ENCODE assay signal across 9 mouse cellular contexts in the genomic region with DNA sequence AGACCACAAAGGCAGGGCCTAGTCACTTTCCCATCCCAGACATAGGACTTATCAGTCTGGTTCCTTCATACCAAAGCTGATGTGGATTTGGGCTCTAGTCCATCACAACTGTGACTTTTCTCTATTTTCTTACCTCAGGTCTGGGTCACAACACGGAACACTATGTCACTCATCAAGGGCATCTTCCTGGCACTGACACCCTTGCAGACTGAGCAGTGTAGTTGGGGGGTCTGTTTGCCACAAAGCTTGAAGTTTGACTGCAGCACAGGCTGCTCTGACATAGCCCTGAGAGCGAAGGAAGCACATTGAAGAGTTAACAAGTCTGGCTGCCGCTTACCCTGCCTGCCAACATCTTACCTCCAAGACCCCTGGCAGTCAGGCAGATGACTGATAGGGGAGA. TPM values are rescaled to one million over a fixed set of nuclear protein-coding genes. Genes with fewer than 3 reads are reported as not detected.
DNase-seq lines count a peak whose midpoint lies in the region; ATAC-seq lines count a peak whose summit lies in the region.
"Had no signal": no experiment of that assay in that cellular context is flagged by ENCODE, and none has a peak within 500 bp of the region (broad histone marks: within the 10 kb centered on the region; RNA-seq: fewer than 3 reads in every experiment).

No protein-coding gene starts in this region.

- peak overlapping the region; percentile 97 for H3K4me2 ChIP-seq in limb, embryonic 13.5 days (replicated peaks)
- H3K4me2 ChIP-seq in neural tube, embryonic 15.5 days: peak overlapping the region; percentile 89

- H3K9ac ChIP-seq in limb, embryonic 13.5 days: peak overlapping the region; percentile 35; the same call in 1 of the 2 replicates
- H3K9ac ChIP-seq in neural tube, embryonic 15.5 days (replicated peaks): 0 out of 2 replicates have a peak overlapping the region, but pooled peaks have one; percentile 1

- H3K27me3 ChIP-seq in limb, embryonic 13.5 days: no peaks in the 10 kb centered on the region
- no peaks in the 10 kb centered on the region for H3K27me3 ChIP-seq in neural tube, embryonic 15.5 days (replicated peaks)

- peak overlapping the region; percentile 22 for H3K4me3 ChIP-seq in limb, embryonic 13.5 days
- peak overlapping the region; percentile 2; the same call in 1 of the 2 replicates for H3K4me3 ChIP-seq in neural tube, embryonic 15.5 days (replicated peaks)

- no peak overlapping the region for H3K27ac ChIP-seq in limb, embryonic 13.5 days
- no peak overlapping the region for H3K27ac ChIP-seq in neural tube, embryonic 15.5 days (replicated peaks)

- intact Hi-C loops in heart, postnatal 25 days (cut with DNase I): no loop called here

- peak; percentile 80 for DNase-seq in heart, adult 11 months
- no peak for DNase-seq in heart, postnatal 25 days (ENCODE audit: low spot score)
- peak; percentile 4 for DNase-seq in right cerebral cortex, postnatal 25 days
- DNase-seq in right cerebral cortex, postnatal 36 days (ENCODE audit: low spot score in 2 of 2): no peak
- DNase-seq in ovary, postnatal 10 days (ENCODE audit: low spot score): no peak
- DNase-seq in right cerebral cortex, adult 2 months (ENCODE audit: low spot score in 2 of 2): no peak
- DNase-seq: kidney, adult 8-10 months had no signal

- no peak for ATAC-seq in limb, embryonic 13.5 days (ENCODE audit: low FRiP score, low read depth)
- ATAC-seq in neural tube, embryonic 15.5 days (ENCODE audit: low FRiP score): no peak

- H3K36me3 ChIP-seq in limb, embryonic 13.5 days: peaks cover 66% of the 10 kb centered on the region
- H3K36me3 ChIP-seq in neural tube, embryonic 15.5 days: peaks cover 47% of the 10 kb centered on the region

- 83% methylated on average over 3 of the region's 3 CpGs for WGBS in limb, embryonic 13.5 days
- 79% methylated on average over 3 of the region's 3 CpGs for WGBS in neural tube, embryonic 15.5 days

- peaks cover 57% of the 10 kb centered on the region for H3K4me1 ChIP-seq in limb, embryonic 13.5 days
- peaks cover 59% of the 10 kb centered on the region for H3K4me1 ChIP-seq in neural tube, embryonic 15.5 days

- H3K9me3 ChIP-seq in limb, embryonic 13.5 days: no peaks in the 10 kb centered on the region
- no peaks in the 10 kb centered on the region for H3K9me3 ChIP-seq in neural tube, embryonic 15.5 days (replicated peaks)

RNA-seq across cellular contexts. Expression of a gene that starts 4.1 kb away (rescaled TPM):
- total RNA-seq in heart, postnatal 25 days (2021): 10 to 100 TPM; 12.3 to 15.2 TPM
- polyA plus RNA-seq in limb, embryonic 13.5 days (2015; fragmentation: Nextera tagmentation; extraction: Ambion mirVana): 9.8 and 10.6 TPM in 2 replicates
- polyA plus RNA-seq in neural tube, embryonic 15.5 days (2015; fragmentation: Nextera tagmentation; extraction: Ambion mirVana): 10.9 and 13.5 TPM in 2 replicates

RNA-seq across cellular contexts. Expression of a gene that starts 8.7 kb away (rescaled TPM):
- total RNA-seq in heart, postnatal 25 days (2021): 100 to 1,000 TPM; 169 to 207 TPM
- 254 and 278 TPM in 2 replicates for polyA plus RNA-seq in limb, embryonic 13.5 days (2015; fragmentation: Nextera tagmentation; extraction: Ambion mirVana)
- polyA plus RNA-seq in neural tube, embryonic 15.5 days (2015; fragmentation: Nextera tagmentation; extraction: Ambion mirVana): 192 and 201 TPM in 2 replicates

Comparison
In these comparisons a context has a peak if more than half of its experiments do, and no peak if none do; other contexts are left out.
1. DNase-seq: peak in heart, adult 11 months (single experiment) and right cerebral cortex, postnatal 25 days (single experiment); none in heart, postnatal 25 days (single experiment), right cerebral cortex, postnatal 36 days (0 of 2), ovary, postnatal 10 days (single experiment) and right cerebral cortex, adult 2 months (0 of 2).